Mouse (Mus musculus): ENCODE measurements around the gene Serpinf2. TPM values are rescaled to one million over a fixed set of nuclear protein-coding genes. Genes with fewer than 3 reads are reported as not detected.

The Serpinf2 gene
- not detected for polyA plus RNA-seq (2017; shearing (Covaris generic))

DNA sequence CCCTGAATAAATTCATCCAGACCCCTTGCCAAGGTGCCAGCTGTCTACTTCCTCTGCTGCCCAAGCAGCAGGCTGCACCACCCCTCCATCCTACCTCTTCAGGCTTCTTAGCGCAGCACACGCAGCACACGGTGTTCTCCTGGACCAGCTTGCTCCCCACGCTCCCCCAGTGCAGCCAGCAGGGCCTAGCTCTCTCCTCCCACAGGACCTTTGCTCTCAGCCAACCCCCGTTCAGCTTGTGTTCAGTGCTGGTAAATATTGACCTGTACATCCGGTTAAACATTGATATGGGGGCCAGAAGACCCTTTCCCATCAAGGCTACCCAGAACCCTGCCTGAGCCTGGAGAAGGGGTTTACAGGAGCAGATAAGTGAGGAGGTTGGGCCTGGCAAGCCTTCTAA is at the start of gene Serpinf2:
Serpinf2 (minus strand) TSS at position 229 of the 400 bp plus-strand sequence.

DNA sequence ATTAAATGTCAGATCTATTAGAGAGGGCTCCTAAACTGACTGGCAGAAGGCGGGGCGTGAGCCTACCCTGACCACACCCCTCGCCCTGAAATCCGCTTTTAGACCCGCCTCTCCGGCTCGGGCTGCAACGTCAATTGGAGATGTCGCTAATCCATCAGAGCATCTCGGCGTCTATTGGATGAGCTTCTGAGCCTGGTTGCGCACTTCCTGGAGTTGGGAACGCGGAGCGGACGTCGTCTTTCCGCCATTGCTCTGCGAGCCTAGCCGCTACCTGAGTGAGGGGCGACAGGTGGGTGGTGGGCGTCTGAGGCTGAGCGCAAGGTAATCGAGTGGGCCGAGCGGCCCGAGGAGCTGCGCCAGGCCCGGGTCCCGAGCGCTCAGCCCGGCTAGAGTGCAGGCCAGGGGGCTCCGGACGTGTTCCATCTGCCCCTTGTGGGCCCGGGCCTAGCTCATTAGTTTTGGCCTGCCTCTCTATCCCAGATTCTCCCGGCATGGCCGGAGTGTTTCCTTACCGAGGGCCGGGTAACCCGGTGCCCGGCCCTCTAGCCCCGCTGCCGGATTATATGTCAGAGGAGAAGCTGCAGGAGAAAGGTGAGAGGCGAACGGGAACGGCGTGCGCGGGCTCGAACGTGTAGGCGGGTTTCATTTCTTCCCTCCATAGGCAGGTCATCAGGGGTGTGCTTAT is 47.4 kb upstream of the Serpinf2 start, which contains the start of gene Prpf8:
Prpf8 (plus strand) TSS at position 216 of the 685 bp plus-strand sequence.

DNA sequence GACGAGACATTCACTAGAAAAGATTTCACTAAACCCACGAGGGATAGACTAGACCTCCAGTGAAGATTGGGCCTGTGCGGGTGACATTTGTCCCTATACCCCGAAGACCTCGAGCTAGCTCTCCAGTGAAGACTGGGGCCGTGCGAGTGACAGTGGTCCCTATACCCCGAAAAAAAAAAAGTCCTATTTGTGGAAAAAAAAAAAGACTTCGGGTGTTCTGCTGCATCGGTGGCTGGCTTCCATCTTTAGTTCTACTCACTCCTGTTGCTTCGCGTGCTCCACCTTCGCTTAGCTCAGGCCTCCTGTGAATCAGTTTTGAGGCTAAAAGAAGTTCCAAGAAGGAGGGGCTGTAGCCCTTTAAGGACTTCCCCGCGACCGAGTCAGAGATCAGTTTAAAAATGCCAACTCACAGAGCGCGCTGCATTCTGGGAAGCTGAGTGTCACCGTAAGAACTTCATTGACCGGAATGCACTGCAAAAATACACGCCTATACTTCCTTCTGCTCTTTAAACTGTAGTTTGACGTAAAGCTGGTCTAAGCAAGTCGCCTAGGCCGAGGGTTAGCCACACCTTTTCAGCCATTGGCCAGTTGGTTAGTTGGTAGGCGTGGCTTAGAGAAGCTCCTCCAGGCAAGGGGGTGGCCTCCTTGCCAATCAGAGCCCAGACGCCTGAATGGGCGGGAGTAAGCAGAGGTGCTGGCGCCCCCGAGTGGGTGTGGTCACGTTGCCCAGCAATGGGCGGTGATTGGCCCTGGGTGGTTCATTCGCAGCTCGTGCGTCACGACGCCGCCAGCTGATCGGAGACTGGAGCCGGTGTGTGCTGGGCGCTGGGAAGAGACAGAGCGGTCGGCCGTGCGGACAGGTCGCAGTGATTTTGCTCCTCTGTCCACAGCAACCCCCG is 21.7 kb upstream of the Serpinf2 start, which contains the start of gene Tlcd2:
Tlcd2 (plus strand) TSS at position 872 of the 899 bp plus-strand sequence.

DNA sequence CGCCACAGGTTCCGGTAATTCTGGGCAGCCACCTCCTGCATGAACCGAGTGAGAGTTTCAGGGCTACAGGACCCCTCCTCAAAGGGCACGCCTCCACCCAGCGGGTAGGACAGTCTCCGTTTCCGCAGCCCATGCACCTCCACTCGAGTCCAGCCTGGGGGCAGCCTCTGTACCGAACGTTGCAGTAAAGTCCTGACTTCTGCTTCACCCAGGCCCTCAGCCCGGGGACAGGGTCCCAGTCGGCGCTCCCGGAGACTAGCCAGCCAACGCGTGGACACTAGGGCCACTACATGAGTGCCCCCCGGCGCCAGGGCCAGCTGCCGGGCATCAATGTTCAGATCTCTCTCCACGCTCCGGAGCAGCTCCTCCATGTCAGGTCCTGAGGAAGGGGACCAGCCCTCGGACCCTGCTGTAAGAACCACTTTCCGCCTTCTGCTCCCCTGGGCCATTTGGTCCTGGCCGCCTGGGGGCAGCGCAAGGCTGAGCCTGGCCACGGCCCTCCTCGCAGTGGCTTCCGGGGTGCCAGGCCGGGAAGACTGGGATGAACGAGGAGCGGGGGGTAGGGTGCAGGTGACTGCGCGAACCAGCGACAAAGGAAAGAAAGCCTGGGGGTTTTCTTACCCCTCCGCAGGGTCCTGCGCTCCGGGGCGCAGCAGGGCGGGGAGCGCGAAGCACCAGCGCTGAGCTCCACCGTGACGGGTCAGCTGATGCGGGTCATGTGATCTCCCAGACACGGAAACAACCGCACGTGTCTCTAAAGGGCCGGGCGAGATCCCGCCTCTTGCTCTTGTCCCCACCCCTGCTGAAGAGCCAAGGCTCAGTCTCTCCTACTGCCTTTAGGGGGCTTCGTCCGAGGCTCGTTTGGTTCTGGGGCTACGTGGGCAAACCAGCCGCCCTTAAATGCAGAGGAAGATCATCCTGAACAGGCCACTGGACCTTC is 14.9 kb upstream of the Serpinf2 start, which contains the start of gene Wdr81:
Wdr81 (minus strand) TSS at position 727 of the 940 bp plus-strand sequence.

DNA sequence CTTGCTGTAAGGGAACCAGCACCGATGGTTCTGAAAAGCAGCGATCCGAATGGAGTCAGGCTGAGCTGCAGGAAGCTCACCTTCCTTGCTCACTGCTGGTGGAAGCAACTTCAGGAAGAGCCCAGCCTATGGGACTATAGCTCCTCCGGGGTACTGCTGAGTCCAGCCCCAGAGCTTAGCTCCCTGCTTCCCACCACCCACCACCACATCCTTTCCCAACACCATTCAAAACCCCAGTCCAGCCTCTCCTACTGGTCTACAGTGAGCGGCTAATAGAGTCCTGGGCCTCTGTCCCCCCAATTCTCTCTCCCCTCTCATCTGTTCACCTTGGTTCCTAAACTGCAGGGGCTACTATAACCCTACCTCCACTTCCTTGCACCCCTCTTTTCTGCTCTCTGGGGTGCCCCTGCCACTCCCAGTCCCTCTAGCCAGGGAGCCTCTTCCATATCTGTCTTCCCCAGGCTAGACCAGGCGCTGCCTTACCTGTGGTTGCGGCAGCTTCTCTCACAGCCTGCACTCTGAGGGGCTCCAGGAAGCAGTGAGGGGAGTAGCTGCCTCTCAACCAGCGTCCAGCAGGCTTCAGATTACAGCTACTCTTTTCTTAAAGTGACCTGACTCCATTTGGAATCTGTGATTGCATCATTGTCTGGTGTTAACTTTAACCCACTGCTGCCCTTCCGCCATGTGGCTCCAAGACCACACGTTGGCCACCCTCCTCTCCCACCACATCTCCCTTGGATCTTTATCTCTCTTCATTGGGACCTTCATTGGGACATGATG is 17.2 kb downstream of the Serpinf2 start, which contains the start of gene Serpinf1:
Serpinf1 (minus strand) TSS at position 689 of the 780 bp plus-strand sequence.

Other genes with a start within 250 kb of the Serpinf2 start
- 13.9 TPM for gene Dph1, start 248.3 kb downstream of the Serpinf2 start, polyA plus RNA-seq (2017; shearing (Covaris generic))
- 20.8 TPM for gene Rtn4rl1, start 245.8 kb downstream of the Serpinf2 start, polyA plus RNA-seq (2017; shearing (Covaris generic))
- 101 TPM for gene Rpa1, start 91.3 kb downstream of the Serpinf2 start, polyA plus RNA-seq (2017; shearing (Covaris generic))
- gene Smyd4, start 91.2 kb downstream of the Serpinf2 start, polyA plus RNA-seq (2017; shearing (Covaris generic)): 20.9 TPM
- gene Serpinf1, start 16.9 kb downstream of the Serpinf2 start, polyA plus RNA-seq (2017; shearing (Covaris generic)): 0.65 TPM
- 9.1 TPM for gene Wdr81, start 15.1 kb upstream of the Serpinf2 start, polyA plus RNA-seq (2017; shearing (Covaris generic))
- 2.9 TPM for gene Tlcd2, start 22.1 kb upstream of the Serpinf2 start, polyA plus RNA-seq (2017; shearing (Covaris generic))
- gene Prpf8, start 47.2 kb upstream of the Serpinf2 start, polyA plus RNA-seq (2017; shearing (Covaris generic)): 47.3 TPM
- gene Rilp, start 70.5 kb upstream of the Serpinf2 start, polyA plus RNA-seq (2017; shearing (Covaris generic)): not detected
- gene Scarf1, start 73.9 kb upstream of the Serpinf2 start, polyA plus RNA-seq (2017; shearing (Covaris generic)): not detected
- gene Slc43a2, start 92.1 kb upstream of the Serpinf2 start, polyA plus RNA-seq (2017; shearing (Covaris generic)): 18.7 TPM
- 297 TPM for gene Pitpna, start 148.5 kb upstream of the Serpinf2 start, polyA plus RNA-seq (2017; shearing (Covaris generic))
- 76.3 TPM for gene Inpp5k, start 191.4 kb upstream of the Serpinf2 start, polyA plus RNA-seq (2017; shearing (Covaris generic))
- 14.9 TPM for gene Myo1c, start 210.9 kb upstream of the Serpinf2 start, polyA plus RNA-seq (2017; shearing (Covaris generic))
- 82.3 TPM for gene Crk, start 239.7 kb upstream of the Serpinf2 start, polyA plus RNA-seq (2017; shearing (Covaris generic))

Data from effector memory CD4-positive, alpha-beta T cell, adult 5 months (primary cell).